Mouse (Mus musculus) retina, embryonic 14.5 days (tissue): ENCODE measurements at regions not wholly inside any gene's neighbourhood (a gene's known extent, or its start where the extent isn't known, plus 50 kb on each side); places are given as distances from the start of the nearest gene placed in this dataset.
A peak's percentile ranks its signal among the peaks of the same experiment; 100 is the strongest.

Source experiments
- DNase-seq: peaks from one replicate; pipeline ENCODE4 v3.0.0-alpha.2; 2015; ENCODE audit warnings: low spot score

DNA sequence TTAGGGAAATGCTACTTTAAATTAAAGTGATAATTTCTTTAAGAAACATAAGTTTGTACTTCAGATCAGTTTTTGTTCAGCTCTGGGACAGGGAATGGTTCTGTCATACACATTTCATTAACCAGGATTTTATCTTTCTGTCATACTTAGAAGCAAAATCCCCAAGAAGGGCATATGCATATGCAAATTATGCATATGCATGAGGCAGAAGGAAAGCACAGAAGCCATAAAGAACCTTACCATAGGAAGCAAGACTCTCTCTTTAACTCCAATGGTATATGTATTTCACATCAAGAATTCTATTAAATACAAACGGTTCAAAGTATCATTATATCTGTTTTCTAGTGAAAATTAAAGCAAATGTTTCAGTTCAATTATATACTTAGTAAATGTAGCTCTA, 381.5 kb downstream of the Kcnj3 start:
- DNase-seq = no peak

DNA sequence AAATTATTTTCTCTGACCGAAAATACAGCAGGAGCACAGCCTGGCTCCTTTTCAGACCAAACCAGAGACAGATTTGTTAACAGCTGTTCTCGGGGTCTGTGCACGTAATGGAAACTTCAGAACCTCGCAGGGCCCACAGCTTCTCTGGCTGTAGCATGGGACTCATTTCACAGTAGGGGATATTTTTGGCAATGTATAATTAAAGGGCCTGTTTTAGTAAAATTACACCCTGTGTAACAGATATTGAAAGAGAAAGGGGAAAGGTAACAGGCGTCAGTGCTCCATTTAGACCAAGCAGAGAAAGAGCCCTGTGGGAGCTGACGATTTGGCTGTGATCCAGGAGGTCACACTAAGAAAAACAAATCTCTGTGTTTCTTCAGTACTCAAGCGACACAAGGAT, 382.4 kb downstream of the Kcnj3 start:
- peak; percentile 37 for DNase-seq

DNA sequence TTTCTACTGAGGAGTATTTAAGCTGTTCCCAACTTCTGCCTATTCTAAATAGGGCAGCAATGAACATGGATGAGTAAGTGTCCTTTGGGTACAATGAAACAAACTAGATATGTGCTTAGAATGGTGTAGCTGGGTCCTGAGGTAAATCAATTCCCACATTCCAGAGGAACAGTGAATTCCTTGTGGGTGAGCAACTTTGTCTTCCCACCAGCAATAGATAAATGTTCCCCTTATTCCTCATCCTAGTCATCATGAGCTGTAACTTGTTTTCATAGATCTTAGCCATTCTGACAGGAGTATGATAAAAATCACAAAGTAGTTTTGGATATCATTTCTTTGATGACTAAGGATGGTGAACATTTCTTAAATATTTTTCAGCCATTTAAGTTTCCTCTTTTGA, 387.0 kb downstream of the Kcnj3 start:
- DNase-seq = no peak

DNA sequence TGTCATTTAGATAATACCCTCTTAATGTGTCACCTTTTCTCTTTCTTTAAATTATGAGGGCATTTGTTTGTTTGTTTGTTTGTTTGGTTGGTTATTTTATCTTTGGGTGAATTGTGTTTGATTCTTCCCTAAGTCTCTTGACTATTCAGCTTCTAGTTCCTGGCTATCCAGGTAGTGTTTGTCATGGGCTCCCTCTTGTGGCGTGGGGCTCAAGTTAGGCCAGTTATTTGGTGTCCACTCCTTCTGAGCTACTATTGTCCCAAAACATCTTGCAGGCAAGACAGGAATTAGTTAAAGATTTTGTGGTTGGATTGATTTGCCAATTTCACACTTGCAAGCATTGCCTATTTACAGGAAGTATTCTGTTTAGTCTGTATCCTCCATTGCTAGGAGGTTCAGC, 405.8 kb downstream of the Kcnj3 start:
- peak; percentile 61 for DNase-seq

DNA sequence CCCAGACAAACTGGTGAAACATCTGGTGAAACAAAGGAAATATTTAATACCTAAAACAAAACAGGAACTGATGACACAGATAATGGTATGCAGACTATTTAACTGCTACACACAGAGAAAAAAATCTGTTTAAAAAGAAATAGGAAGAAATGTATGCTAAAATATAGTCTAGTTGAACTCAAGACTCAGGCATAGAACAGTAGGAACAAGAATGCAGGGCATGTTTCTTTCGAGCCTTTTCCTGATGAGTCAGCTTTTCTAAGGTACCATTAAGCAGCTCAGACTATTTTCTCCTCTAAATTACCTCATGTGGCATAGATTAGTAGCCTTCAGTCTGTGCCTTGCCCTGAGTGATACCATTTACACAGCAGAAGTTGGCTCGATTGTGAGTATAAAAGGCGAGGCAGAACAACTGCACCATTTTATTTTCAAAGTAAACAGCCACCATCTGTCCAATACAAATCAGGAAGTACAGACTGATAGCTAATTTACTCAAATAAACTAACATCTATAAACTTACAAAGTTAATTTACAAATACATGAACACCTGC, 411.1 kb downstream of the Kcnj3 start:
- DNase-seq = no peak

DNA sequence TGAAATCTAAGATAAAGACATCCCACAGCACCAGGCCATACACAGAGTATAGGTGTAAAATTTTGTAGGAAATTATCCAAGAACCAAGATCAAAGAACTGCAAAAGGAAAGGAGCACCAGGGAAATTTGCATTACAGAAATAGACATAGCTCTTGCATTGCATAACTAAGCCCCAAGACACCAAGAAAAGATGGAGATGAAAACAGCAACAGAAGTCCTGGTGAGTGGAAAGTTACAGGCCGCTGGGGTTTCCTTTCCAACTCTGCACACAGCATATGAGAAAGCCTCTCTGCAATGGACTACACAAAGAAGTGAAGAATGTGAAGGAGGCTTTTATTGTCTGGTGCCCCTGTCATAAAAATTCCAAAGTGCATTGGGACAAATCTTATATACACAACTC, 426.7 kb downstream of the Kcnj3 start:
- DNase-seq = no peak

DNA sequence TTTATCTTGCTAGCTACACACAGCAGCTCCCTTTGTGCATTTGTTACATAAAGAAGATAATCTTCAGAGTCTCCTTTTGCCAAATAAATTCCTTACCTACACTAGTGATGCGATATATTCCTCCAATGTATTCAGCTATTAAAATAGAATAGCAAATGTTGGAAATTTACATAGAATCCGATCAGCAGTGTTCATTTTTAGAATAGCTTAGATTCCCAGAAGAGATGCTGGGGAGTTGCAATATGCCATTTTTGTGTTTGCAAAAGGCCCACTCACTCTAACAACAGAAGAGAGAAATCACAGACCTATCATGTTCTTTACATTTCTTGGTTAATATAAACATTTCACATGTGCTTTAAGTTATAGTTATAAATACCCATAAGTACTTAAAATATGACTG, 454.2 kb downstream of the Kcnj3 start:
- DNase-seq = no peak

DNA sequence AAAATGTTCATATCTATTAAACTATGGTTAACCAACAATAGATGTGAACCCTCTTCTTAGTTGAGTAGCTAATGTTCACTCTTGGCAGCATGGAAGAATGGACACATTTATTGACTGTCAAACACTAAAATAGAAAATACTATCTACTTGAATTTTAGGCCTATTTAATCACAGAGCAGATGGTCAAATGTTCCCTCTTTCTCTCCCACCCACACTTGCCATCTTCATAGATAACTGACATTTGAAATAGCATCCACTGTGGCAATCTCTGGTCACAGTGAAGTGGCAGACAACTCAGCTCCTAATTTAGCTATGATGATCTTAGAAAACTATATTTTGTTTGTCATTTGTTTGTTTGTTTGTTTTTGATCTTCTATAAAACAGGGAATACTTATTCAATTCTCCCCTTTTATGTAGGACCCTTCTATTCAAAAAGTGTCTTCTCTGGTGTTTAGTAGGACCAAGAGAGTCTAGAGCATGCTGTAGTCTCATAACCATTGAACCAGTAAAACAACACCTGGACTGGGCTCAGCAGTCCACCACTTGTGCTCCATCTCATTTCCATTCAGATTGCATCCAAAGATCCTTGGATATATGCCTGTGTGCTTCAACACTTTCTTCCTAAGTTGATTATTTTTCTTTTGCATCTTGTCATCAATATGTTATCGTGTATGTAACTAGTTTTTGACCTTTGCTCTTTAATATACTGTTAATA, 457.2 kb downstream of the Kcnj3 start:
- DNase-seq = no peak

DNA sequence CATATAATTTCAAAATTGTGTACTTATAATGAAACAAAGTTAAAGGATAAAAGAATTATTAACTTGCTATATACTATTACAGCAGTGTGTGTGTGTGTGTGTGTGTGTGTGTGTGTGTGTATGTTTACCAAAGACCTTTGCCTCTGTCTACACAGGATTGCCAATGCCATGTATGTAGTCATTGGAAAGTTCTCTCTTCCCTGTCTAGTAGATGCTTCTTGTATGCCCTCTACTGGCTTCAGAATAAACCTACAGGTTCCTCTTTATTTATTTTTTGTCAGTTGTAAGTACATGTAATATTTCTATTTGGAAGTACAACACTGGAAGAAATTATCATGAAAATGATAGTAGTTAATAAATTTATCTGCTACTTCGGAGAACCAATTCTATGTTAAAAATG, 484.5 kb downstream of the Kcnj3 start:
- peak; percentile 59 for DNase-seq
